Mouse (Mus musculus) mesoderm, embryonic 11.5 days (tissue): ENCODE measurements around the gene Hsp90ab1.

Experiments used
- DNase-seq: peaks from one replicate; pipeline ENCODE4 v3.0.0-alpha.2; 2012; ENCODE audit warnings: low read depth, low spot score

The Hsp90ab1 gene

DNA sequence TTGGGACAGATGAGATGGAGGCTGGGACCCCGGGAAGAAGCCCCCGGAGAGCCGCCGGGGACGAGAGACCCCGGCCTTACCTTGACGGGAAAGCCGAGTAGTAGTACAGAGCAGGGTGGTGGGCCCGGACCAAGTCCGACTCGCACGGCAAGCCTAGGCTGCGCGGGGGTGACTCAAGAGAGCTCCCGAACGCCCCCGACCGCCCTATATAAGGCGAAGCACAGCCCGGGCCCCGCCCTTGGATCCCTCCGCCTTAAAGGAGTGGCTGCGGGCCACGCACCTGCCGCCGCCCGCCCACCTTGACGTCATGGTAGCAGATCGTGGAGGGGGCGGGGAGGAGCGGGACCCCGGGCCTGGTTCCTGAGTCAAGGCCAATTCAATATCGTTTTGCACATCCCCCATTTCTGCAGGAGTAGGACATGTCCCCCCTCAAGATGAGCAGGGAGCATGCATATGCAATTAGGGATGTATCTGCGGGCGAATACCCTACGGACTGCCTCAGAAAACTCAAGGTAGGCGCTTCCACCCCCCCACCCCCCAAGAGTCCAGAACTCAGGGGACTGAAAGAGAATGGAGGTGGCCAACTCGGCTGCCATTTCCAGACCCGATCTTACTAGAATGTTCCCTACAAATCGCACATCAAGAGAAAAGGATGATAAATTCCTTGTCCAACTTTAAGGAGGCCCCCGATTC lies at the start of gene Hsp90ab1:
Hsp90ab1 (minus strand) TSS at position 185 of the 693 bp plus-strand sequence.
- peak; percentile 97 for DNase-seq

DNA sequence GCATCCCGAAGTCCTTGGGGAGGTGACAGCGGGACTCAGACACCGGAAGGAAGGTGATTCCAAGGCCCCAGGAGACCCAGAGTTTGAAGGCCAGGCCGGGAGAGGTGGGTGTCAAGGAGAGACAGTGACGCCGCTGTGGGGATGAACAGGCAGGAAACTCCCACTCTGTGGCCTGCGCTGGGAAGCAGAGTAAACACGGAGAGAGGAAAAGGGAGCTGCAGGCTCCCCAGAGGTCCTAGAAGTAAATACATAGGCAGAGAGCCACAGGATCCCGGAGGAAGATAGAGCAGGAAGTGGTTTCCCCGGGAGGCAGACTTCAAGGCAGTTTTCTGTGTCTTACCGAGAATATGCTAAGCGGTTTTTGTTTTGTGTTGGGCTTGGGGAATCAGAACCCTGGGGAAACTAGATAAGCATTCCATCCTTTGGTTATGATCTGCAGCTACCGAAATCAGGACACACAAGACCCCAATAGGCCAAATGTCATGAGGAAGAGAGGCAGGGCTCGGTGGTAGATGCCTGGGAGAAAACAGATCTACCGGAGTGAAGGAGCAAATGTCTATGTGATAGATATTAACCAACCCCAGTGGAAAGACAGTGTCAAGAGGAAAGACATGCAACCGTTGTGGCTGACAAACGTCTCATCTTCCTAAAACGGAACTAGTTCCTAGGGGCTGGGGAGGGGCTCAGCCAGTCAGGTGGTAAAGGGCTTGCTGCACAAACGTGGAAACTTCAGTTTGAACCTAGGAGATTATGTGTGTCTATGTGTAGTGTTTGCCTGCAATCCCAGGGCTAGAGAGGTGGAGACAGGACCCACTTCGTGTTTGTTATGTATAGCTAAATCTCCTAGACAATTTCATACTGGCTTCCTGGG lies 46.5 kb upstream of the Hsp90ab1 start:
- no peak for DNase-seq

DNA sequence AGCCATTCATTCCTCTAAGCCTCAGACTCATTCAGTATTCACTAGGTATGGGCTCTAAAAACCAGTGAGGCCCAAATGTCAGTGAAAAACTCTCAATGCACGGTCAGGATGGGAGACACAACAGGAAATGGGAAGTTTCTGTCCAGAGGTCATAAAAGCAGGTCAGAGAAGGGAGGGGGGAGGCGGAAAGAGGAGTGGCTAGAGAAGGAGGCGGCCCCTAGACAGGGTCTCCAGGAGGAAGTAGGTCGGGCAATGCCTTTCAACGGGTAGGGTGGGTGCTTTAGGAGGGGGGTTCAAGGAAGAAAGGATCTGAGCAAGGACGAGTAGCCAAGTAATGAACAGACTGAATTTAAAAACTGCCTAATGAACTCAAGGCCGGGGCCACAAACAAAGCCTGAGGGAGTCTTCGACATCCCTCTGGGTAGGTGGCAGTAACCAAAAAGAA lies 45.9 kb upstream of the Hsp90ab1 start:
- no peak for DNase-seq

DNA sequence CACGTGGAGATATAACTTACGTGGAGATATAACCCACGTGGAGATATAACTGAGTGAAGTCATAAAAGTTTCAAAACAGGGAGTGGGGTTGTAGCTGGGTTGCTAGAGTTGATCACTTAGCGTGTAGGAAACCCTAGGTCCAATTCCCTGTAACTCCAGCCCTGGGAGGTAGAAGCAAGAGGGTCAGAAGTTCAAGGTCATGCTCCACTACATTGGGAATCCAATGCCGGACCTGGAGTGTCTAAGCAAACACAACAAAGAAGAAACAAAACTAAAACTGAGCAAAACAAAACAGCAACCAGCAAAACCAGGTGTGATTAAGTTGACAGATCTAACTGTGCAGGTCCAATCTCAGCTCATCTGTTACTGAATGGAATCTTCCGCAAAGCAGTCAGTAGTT lies 44.6 kb upstream of the Hsp90ab1 start:
- DNase-seq, result no peak

DNA sequence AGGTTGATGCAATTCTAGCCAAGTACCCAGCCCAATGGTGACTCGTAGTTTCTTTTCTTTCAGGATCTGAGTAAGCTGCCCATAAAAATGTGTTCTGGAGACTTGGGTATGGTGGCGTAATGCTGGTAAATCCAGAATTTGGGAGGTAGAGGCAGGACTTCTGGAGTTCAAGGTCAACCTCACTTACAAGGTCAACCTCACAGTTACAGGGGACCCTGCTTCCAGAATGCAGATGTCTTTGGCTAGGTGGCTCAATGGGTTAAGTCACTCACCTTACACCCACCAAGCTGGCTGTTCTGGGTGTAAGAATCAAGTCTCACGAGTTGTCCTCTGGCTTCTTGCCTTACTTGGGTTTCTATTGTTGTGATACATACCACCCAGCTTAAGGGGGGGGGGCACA lies 43.6 kb upstream of the Hsp90ab1 start:
- no peak for DNase-seq

DNA sequence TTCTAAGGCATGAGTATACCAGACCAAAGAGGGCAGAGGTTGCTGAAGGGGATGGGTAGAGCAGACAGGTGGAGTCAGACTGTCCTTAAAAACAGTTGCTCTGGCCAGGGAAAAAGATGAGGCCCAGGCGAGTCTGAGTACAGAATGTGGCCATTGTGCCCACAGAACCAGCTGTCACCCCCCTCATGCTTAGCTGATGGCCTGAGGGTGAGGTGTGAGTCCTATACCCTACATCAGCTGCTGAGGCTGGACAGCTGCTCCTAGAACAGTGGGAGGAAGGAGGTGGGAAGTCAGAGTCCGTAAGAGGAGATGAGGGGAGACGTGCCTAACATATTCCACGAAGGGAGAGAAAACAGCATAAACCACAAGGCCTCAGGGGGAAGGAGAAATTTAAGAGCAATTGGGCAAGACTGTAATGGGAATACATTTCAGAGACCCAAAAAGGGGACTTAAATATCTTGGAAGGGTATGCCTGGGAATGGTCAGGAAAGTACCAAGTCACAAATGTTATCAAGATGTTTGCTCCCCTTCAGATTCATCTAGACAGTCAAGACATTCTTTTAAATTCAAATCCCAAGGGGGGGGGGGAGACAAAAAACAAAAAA lies 43.1 kb upstream of the Hsp90ab1 start:
- no peak for DNase-seq

DNA sequence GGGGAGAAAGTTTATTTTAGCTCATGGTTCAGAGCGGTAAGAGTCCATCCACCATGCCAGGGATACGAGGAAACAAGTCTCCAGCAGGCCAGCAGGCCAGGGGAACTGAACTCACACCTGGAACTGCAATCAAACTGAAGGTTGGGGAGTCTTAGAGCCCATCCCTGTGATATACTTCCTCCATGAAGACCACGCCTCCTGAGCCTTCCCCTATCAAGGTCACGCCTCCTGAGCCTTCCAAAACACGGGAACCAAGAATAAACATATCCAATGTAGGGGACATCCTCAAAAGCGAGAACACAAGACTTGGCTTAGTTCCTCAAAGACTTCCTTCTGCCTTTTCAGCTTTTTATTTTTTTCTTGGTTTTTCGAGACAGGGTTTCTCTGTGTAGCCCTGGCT lies 39.9 kb upstream of the Hsp90ab1 start:
- DNase-seq, result no peak

DNA sequence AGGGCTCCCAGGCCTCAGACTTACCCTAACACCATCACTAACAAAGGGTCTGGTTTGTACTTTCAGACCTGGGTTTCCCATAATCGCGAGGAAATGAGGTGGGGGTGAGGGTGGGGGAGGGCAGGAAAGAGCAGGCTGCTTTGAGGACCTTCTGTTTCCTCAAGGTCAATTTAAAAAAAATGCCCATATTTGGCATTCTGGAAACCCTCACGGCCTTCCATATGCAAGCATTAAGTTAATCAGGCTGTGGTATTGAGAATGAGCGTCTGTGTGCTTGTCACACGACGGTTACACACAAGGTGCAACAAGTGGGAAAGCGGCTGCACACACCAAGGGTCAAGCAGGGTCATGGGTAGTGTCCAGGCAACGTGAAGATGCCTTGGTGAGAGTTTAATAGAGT lies 38.9 kb upstream of the Hsp90ab1 start:
- no peak for DNase-seq

DNA sequence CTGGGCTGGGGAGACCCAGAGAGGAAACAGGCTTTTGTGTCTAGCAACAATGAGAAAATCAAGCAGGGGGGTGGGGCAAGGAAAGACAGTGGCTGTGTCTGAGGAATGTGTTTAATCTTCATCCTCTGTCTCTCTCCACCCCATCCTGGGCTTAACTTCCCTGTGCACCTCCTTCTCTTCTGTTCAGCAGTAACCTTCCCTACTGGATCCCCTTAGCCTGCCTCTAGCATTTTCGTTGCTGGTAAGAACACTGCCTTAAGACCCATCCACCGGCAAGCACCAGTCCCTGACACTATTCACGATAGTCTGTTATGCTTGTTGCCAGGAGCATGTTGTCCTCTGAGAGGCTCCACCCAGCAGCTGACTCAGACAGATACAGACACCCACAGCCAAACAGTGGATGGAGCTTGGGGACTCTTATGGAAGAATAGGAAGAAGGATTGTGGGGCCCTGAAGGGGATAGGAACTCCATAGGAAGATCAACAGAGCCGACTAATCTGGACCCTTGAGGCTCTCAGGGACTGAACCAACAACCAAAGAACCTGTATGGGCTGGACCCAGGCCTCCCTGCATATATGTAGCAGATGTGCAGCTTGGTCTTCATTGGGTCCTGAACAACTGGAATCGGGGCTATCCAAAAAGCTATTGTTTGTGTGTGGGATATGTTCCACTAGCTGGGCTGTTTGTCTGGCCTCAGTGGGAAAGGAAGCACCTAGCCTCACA lies 37.2 kb upstream of the Hsp90ab1 start:
- DNase-seq, result no peak

DNA sequence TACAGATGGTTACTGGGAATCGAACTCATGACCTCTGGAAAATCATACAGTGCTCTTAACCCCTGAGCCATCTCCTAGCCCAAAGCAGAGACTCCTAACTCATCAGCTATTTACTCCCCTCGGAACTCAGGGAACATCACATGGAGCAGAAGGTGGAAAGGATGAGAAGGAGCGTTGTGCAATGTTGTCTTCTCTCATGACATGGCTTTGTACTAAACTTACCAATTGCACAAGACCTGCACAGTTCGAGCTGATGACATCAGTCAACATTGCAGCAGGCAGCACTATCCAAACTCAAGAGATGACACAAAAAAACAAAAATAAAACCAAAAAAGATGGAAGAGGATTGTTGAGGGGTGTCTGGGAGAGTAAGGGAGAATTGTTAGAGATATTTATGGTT lies 35.3 kb upstream of the Hsp90ab1 start:
- no peak for DNase-seq

DNA sequence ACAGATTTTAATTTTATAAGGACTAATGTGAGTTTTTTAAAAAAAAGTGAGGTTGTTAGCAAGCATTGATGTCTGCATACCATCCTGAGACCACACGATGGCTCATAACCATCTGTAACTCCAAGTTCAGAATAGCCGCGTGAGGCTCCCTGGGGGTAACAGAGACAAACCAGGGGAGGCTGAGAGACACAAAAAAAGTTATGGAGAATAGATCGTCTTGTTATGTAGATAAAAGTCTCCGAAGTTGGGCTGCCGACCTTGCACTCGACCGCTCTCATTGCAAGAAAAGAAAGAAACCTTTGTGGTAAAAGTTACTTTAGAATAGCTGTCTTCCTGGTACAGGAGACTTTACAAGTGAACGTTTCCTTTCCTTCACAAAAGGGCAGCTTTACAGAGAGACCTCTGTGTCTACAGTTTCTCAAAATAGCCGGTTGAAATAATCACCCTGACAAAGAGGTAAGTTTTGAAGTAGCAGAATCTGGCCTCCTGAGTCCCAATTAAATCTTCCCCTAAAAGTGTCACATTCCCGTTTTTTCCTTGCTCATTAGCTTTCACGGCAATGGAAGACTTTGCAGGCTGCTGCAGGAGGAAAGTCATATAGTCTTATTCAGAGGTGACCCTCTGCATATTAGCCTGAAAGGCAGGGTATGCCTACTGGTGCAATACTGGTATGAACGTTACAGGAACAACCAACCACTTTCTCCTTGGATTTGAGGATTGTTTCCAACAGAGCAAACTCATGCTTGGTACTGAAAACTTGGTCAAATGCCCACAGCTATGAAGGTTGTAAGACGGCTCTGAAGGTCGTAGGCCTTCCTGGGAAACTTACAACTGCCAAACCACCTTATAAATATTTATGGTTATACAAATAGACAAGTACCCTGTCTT lies 34.2 kb upstream of the Hsp90ab1 start:
- no peak for DNase-seq

DNA sequence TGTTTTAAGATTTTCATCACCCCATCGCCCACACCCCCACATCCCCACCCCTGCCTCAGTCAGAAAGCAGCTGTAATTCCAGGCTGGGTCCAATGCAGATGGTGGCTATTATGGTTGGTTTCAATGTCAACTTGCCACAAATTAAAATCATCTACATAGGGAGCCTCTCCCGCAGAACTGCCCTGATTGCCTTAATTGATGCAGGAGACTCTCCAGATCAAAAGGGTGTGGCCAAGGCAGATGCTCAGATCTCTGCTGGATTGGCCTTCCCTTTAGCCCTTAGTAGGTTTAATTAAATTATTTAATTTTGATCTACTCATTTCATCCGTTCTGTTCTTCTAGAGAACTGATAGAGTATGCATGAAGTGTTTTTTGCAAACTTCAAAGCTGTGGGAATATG lies 29.9 kb upstream of the Hsp90ab1 start:
- no peak for DNase-seq

DNA sequence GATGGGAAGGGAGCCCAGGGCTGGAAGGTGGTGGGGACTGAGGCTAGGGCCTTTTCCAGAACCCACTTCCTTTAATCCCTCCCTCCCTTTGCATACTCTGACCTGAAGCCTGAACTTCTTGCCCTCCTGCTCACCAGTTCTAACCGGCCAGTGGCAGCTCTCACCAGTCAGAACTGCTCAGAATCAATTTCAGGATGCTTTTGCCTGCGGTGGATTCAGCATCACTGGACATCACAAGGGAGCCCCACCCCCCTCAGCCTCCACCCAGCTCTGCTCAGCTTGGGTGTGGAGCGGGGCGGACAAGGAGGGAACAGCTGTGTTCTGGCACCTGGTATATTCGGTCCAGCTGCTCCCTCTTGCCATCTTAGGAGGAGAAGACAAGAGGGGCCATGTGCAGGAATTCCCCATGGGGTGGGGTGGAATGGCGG lies 28.8 kb upstream of the Hsp90ab1 start, which contains the start of gene Mymx:
Mymx (minus strand) TSS at position 226 of the 428 bp plus-strand sequence.
- DNase-seq, result no peak

DNA sequence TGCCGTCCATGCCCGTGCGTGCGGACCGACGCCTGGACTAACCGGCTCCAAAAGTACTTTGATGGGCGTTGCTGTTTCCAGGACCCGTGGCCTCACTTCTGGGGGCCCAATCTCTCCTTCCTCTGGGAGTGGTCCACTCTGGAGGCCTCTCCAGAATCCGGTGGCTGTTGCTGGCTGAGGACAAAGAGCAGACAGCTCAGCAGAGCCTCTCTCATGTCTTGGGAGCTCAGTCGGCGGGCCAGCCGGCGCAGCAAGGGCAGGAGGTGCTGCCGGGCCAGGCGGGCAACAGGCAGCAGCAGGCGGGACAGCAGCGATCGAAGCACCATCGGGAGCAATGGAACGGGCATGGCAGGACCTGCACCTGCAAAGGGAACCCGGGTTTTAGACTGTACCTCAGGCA lies 28.3 kb upstream of the Hsp90ab1 start:
- DNase-seq, result no peak

DNA sequence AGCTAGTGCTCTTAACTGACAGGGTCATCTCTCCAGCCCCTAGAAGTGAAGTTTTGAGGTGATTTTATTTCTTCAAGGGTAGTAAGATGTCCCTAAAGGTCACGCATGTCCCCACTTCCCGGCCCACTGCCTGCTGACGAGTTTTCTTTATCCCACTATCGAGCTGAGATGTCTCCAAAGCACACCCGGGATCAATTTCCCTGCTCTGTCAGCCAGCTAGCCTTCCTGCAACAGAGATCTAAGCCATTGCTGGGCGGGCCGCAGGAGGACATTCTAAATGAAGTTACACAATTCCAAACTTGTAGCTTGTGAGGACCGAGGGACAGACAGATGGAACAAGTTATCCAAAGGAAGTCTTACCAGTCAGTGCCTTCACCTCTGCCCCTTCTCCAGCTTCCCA lies 27.2 kb upstream of the Hsp90ab1 start:
- no peak for DNase-seq

DNA sequence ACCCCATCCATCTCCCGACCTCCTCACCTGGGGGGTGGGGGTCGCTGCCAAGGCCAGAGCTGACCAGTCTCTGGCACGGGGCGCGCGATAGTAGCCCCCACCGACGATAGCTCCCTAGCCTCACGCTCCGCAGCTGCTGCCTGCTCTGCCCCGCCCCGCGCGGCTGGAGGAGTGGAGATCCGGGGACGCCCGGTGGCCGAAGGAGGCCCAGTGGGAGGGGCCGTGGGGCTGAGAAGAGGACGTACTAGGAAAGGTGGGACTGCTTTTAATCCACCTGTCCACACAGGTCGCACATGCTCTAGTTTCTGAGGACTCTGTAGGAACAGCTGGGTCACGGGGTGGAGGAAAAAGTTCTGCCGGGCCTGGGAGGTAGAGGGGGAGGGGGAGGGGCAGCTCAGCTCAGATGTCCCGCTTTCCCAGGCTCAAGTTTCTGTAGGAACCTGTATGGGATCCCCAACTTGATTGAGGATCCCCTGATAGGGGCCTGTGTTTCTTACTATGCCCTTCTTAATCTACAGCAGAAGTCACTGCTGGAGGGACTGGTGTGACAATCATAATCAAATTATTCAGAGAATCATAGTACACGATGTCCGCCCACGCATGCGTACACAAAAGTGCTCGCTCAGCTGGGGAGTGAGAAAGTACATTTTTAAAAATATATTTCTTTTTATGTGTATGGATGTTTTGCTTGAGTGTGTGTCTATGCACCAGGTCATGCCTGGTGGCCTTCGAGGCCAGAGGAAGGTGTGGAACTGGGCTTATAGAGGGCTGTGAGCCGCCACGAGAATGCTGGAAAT lies 26.6 kb upstream of the Hsp90ab1 start, which contains the start of gene Slc29a1:
Slc29a1 (minus strand) TSS at position 161 of the 797 bp plus-strand sequence.
- DNase-seq, result peak; percentile 54

DNA sequence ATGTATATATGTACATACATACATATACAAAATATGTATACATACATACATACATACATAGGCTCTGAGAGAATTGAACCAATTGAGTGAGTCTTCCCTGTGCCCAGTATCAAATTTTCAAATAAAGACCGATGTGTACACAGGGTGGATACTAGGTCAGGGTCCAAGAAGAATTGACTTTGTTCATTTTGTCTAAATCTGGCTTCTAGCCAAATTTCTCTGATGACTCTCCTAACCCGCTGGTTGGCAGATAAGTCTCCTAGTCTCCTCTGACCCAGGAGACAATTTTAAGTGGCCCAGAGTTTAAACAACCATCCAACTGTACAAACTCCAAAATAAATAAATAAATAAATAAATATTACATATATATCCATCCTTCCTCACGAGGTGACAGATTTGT lies 25.8 kb upstream of the Hsp90ab1 start:
- DNase-seq, result no peak

DNA sequence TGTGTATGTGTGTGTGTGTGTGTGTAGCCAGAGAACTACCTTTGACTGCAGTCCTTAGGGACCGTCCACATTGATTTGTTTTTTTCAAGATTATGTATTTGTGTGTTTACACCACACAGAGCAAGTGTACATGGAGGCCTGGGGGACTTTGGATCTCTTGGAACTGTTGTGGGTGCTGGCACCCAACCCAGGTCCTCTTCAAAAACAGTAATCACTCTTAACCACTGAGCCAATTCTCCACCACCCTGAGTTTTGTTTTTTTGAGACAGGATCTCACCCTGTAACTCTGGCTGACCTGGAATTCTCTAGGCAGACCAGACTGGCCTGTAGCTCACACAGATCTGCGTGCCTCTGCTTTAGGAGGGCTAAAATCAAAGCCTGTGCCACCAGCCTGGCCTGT lies 25.3 kb upstream of the Hsp90ab1 start:
- DNase-seq, result no peak

DNA sequence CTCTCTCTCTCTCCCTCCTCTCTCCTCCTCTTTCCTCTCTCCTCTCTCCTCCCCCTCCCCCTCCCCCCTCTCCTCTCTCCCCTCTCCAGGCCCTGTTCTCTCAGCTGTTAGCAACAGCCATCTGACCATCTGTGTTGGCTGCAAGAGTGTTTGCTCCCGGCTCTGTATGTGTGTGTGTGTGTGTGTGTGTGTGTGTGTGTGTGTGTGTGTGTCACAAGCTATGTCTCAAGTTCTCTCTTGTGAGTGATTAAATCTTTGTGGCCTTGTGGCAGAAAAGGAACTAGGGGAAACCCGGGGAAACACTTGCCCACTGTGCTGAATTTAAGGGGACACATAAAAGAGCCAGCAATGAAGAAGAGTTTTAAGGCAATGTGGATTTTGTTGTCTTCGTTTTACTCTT lies 24.7 kb upstream of the Hsp90ab1 start:
- DNase-seq, result no peak
